Mouse (Mus musculus): ENCODE measurements around the gene Pum1.
A peak's percentile ranks its signal among the peaks of the same experiment; 100 is the strongest.

Gene Pum1

GRCm38 (mm10) chr4:130820594-130821255, 157.6 kb downstream of the Pum1 start:
- peak in 1 of 2 experiments; percentile 37 for DNase-seq

GRCm38 (mm10) chr4:130828851-130829673, 165.9 kb downstream of the Pum1 start:
- DNase-seq, result peak; percentile 91
